Mouse (Mus musculus) gastrocnemius, postnatal 10 days (tissue): Measurements from ENCODE around the gene Ciapin1. TPM values are rescaled to one million over a fixed set of nuclear protein-coding genes. Genes with fewer than 3 reads are reported as not detected.
A peak's percentile ranks its signal among the peaks of the same experiment; 100 is the strongest.

ENCODE experiments used
- DNase-seq: peaks from one replicate; pipeline ENCODE4 v3.0.0; 2021; ENCODE audit warnings: mixed read lengths
- total RNA-seq, 2 experiments: library from RNA; stranded (reverse); gene quantifications; 2 replicates each; pipeline ENCODE4 v1.2.3; 2021

Ciapin1 gene
- total RNA-seq, 2 experiments from 2014 or later = 32.5 to 33.1 TPM

DNA sequence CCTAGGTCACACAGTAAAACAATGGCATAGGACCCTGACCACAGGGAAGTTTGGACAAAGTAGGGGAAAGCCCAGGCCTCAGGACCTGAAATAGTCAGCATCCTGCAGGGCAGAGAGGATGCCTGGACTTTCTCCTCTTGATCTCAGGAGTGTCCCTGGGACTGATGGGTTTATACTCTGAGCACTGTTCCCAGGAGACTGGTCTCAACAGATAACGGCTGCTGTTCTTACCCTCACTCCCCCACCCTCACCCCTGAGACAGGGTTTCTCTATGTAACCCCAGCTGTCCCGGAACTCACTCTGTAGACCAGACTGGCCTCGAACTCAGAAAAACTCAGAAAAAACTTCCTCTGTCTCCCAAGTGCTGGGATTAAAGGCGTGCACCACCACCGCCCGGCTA is 29.8 kb downstream of the Ciapin1 start:
- no peak for DNase-seq

DNA sequence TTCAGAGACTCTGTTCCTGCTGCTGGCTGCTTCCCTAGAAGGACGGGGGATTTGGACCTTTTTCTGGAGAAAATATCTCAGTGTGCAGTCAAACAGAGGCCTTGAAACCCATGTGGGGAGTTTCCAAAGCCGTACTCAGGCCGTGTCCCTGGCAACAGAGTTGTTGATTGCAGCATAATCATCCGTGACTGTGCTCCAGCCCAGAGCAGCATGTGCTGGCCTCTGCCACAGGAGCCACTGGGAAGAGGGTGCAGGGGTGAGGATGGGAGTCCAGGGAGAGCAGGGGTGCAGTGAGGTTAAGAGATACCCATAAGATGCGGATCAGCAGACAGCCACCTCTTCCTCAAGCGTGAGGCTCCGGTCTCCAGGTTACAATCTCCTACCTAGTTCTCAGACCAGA is 30.7 kb downstream of the Ciapin1 start:
- no peak for DNase-seq

DNA sequence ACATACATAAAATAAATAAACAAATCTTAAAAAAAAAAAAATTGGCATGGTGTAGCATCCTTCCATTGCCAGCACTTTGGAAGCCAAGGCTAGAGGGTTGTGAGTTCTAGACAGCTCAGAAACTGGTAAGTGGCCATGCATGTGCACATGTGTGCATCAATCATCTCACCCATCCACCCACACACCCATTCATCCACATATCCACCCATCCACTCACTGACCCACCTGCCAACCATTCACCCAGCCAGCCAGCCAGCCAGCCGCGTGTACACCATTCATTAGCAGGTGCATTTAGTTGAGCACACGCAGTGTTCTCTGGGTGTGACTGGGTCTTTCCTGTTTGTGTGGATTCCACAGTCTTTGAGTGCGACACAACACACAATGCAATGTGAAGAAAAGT is 32.3 kb downstream of the Ciapin1 start:
- DNase-seq = no peak

DNA sequence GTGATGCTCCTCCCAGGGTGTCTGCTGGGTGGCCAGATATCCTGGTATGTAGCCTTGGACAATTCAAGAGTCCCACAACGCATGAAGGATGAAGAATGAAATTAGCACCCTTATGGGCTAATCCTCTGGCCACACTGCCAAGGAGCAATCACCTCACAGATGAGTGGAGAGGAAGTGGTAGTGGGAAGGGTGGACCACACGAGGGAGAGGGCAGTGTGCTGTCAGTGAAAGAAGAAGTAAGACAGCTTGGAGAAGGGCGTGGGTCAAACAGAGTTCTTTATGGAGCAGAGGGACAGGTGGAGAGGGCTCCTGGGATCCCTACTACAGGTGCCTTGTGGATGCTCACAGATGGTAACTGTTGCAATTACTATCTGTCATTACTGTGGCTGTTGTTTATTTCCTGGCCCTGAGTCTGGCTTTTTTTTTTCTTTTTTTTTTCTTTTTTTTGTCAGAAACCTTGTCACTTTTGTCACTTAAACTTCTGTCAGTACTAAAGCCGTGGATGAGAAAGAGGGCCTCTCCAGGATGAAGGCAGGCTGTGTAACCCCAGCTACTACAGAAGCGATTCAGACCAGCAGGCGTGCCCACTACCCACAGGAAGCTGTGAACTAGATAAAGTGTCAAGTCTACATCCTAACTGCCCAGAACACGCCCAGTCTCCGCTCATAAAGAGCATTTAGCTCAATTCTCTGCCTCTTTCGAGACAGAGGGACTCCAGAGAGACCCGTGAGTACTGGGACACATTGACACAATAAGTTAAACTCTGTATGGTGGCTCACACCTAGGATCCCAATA is 33.4 kb downstream of the Ciapin1 start:
- DNase-seq = no peak

- DNase-seq = no peak
Observed at GRCm38 (mm10) chr8:94803551-94803950, 34.6 kb downstream of the Ciapin1 start.

GRCm38 (mm10) chr8:94802375-94802774 is 35.8 kb downstream of the Ciapin1 start:
- no peak for DNase-seq

DNA sequence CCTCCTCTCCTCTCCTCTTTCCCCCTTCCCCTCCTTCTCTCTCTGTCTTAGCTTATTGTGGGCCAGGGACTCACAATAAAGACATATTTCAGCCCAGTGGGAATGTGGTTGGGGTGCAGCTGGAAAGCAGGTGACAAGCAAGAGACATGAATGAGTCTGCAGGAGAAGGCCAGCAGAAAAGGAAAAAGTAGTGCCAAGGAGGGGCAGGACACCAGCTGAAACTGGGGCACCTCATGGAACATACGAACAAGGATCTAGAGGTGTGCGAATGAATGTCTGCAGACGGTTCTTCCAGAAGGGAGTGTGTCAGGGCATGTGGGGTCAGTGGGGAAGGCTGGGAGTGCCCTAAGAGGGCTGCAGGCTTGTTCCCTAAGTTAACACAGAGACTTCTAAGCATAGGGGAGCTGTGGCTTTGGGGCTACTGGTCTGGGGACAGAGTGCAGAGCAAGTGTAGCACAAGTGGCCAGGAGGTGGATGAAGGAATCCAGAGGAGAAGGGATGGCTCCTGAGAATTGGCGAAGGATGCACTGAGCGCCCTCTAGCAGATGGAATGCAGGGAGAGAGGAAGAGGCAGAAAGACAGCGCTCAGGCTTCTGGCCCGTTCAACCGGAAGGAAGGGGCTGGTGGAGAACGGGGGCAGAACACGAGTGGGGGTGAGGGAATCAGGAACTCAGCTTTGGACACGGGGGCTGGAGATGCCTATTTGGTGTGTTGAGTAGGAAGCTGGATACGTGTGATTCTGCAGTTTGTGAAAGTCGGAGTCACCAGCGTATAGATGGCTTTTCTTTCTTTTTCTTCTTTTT is 36.7 kb downstream of the Ciapin1 start:
- DNase-seq = no peak

GRCm38 (mm10) chr8:94800278-94800968 is 37.7 kb downstream of the Ciapin1 start:
- DNase-seq = peak; percentile 28

DNA sequence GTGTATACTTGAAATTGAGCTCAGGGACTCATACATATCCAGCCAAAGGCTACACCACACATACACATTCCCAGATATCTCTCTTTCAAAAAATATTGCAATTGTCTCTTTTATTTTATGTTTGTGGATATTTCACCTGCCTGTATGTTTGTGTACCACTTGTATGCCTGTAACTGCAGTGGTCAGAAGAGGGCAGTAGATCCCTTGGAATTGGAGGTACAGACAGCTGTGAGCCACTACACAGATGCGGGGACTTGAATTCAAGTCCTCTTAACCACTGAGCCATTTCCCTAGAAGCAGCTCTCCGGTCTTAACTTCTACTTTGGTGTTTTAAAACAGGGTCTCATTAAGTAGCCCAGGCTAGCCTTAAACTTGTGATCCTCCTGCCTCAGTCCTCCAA is 43.4 kb downstream of the Ciapin1 start:
- DNase-seq = no peak

DNA sequence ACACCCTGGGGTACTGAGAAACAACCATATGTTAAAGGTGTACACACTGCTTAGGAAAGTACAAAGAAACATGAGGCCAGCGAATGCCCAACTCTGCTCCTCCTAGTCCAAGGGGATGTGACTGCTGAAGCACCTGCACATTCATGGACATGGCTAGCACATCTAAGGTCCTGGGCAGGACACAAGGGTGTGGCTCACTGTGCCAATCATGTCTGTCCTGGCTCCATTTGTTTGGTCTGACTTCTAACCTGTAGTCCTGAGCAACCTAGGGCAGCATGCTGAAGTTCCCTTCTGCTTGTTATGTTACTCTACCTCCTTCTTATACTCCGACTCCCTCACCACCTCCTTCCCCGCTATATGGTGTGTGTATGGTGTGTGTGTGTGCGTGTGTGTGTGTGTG is 43.8 kb downstream of the Ciapin1 start:
- DNase-seq = no peak

DNA sequence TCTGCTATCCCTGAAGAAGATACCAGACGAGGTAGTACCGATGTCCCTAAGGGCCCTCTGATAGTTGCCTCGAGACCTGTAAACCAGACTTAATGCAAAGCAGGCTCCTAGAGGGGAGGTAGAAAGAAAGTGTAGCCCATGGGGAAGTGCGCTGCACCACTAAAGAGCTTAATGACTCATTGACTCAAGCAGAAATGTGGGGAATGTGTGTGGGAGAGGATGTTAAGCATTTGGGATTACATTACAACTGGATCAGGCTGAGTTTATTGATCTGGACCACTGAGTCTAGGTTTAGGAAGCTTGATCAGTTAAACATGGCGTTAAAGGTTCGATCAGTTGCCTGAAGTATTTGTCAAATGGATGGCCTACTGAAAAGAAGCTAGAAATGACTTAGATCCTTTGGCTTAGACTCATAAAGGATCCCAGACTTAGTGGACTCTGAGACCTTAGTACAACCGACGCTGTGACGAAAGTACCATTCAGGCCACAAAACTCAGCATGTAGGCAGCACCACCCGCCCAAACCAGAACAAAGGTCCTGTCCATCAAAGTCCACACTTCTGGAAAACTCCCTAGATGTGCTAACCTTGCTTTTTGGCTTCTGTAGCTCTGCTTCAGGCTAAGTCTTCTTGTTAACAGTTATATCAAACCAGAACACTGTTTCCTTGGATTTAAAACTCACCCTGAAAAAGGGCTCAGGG is 48.8 kb downstream of the Ciapin1 start:
- no peak for DNase-seq

GRCm38 (mm10) chr8:94787524-94788501 is 50.3 kb downstream of the Ciapin1 start:
- peak; percentile 26 for DNase-seq

DNA sequence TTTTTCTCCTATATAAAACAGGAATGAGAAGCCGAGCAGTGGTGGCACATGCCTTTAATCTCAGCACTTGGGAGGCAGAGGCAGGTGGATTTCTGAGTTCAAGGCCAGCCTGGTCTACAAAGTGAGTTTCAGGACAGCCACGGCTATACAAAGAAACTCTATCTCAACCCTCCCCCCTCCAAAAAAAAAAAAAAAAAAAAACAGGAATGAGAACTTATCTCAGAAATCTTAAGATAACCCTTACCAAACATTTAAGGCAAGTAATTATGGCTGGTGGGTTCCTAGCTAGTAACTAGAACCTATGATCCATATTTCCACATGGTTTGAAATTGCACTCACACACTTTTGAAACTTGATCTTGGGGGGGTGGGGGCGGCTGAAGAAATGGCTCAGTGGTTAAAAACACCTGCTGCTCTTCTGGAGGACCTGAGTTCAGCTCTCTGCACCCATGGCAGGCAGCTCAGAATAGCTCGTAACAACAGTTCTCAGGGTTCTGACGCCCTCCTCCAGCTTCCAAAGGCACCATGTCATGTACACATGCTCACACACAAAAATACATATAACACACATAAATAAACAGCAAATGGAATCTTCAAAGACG is 52.1 kb downstream of the Ciapin1 start:
- DNase-seq = no peak

DNA sequence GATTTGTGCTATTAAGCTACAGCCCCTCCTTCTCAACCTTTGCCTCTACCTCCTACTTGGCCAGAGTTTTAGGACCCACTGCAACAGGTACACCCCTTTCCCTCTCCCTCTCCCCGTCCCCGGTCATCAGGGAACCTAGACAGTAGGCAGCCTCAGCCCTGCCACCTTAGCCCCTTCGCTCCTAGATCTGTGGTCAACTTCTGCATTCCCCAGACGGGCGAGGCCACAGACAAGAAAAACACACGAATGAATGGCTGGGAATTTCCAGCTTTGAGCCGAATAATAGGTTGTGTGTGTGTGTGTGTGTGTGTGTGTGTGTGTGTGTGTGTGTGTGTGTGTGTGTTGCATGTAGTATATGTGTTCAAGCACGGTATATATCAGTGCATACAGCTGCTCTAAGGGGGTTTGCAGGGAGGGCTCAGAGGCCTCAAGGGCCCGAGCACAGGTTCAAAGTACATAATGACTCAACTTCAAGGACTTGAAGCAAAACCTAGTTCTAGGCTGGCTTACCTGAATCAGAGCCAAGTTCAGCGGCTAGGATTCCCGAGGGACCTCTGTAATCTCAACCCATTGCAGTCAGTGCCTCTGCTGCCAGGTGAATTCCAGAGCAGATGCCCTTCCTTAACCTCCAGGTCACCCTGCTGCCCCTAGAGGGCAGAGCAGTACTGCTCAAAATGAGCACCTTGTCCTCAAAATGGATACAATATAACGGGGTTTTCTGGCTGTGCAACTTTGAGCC is 52.7 kb downstream of the Ciapin1 start:
- DNase-seq = peak; percentile 18

GRCm38 (mm10) chr8:94783890-94784289 is 54.3 kb downstream of the Ciapin1 start:
- no peak for DNase-seq

DNA sequence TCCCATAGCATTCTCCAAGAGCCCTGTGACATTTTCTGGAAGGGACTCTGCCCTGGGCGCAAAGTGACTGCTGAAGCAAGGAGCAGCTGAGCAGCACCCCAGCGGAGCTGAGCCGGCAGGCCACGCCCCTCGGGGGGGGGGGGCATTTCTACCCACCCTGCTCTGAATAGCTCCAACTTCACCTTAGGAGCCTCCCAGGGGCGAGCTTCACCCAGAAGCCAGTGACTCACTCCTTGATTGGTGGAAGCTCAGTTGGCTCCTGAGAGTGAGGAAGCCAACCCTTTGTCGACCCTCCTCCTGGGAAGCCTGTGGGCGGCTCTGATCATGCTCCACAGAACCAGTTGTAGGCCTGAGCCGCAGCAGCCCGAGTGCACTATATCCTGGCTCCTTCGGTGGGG is 56.3 kb downstream of the Ciapin1 start:
- DNase-seq = no peak

GRCm38 (mm10) chr8:94781155-94781837 is 56.9 kb downstream of the Ciapin1 start:
- DNase-seq = no peak

DNA sequence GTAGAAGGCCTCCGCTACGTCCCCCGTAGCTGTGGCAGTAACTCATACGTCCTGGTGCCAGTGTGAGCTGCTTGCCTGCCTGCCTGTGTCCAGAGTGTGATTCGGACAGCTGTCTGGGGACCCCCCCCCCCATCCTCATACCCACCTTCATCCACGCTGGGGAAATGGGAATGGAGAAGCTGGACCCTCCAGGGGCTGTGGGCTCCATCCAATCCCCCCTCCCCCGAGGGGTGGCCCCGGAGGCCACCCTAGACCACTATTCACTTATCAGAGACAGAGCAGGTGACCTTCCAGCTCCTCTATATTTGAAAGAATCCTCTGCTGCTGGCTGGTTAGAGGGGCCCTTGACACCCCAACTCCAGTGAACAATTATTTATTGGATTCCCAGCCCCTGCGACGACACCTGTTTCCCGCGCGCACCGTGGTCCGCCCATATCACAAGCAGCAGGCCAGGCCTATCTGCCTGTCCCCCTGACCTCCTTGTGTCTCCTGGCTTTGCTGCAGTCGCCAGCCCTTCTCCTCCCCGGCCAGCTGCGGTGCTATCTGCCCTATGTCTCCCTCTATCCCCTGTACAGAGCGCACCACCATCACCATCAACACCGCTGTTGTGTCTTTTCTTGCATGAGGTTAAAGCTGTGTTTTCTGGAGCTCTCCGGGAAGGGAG is 57.5 kb downstream of the Ciapin1 start:
- no peak for DNase-seq
